Mouse (Mus musculus): ENCODE results near the gene Cdh24. TPM values are rescaled to one million over a fixed set of nuclear protein-coding genes. Genes with fewer than 3 reads are reported as not detected.

Gene Cdh24
- polyA plus RNA-seq, 1 experiment = 0.46 TPM

DNA sequence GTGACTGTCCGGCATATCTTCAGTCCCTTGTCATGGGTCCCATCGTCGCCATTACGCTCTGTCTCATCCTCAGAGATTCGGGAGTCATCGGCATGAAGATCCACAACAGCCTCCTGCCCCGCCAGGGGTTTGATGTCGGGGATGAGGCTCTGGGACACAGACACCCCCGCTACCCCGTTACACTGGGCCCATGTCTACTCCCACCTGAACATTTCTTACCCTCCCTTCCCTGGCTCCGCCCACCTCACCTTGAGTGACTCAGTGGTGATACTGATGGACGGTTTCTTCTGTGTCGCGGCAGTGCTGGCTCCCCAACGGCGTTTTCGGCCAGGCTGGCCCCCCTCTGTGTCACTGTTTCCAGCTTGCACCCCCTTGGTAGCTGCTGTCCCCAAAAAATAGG, 5.3 kb upstream of the Cdh24 start:
- Histone ChIP-seq H3K4me3 (replicated peaks) (no peak overlapping the region), H3K27me3 (ENCODE audit: control insufficient read depth) (peaks cover 1% of the 10 kb centered on the region), H3K36me3 (ENCODE audit: control insufficient read depth) (peaks cover 97% of the 10 kb centered on the region), H3K4me1 (ENCODE audit: control insufficient read depth) (peaks cover 16% of the 10 kb centered on the region), H3K9me3 (ENCODE audit: control insufficient read depth, low read length) (no peaks in the 10 kb centered on the region; the same call in 1 of the 2 replicates)
- no peak for TF ChIP-seq GATA1 (IDR thresholded peaks at IDR 0.05; ENCODE audit: low read length)
- no peak for TF ChIP-seq TAL1 (IDR thresholded peaks at IDR 0.05; ENCODE audit: low read length)

DNA sequence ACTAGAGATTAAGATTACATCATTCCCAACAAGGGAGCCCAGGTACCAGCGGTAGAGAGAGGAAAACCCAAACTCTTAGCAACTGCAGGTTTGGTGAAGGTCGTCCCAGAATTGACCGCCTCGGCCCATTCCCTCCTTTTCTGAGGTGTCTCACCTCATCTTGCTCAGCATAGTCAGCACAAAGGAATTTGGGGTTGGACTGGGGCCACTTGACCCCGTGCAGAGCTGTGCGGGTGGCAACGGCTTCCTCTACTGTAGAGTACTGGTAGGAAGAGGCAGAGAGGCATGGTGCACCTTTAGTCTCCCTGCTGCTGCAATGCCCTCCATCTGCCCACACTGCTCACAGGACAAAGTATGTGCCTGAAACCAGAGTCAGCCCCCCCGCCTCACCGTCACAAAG, 3.1 kb upstream of the Cdh24 start:
- H3K4me1 ChIP-seq (ENCODE audit: control insufficient read depth) = peaks cover 20% of the 10 kb centered on the region
- H3K27me3 ChIP-seq (ENCODE audit: control insufficient read depth) = peaks cover 23% of the 10 kb centered on the region
- TF ChIP-seq GATA1 (IDR thresholded peaks at IDR 0.05; ENCODE audit: low read length) = no peak
- no peak for TF ChIP-seq TAL1 (IDR thresholded peaks at IDR 0.05; ENCODE audit: low read length)
- H3K4me3 ChIP-seq (replicated peaks) = no peak overlapping the region
- no peaks in the 10 kb centered on the region; the same call in 1 of the 2 replicates for H3K9me3 ChIP-seq (ENCODE audit: control insufficient read depth, low read length)
- H3K36me3 ChIP-seq (ENCODE audit: control insufficient read depth) = peaks cover 75% of the 10 kb centered on the region

DNA sequence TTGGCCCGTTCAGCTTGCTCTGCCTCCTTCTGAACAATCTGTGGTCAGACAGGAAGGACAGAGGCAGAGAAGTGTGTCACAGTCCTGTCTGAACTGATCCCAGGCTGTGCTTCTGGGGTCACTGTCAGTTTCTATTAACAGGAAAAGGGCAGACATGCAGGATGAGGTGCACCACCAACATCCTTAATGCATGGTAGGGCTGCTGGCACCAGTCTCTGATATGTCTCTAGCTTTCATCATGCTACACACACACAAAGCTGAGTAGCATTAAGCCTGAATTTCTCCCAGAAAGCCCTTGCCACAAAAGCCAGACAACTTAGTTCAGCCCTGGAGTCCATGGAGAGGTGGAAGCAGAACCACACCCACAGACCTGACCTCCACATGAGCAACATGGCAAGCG, 1.8 kb upstream of the Cdh24 start:
- TF ChIP-seq TAL1 (IDR thresholded peaks at IDR 0.05; ENCODE audit: low read length) (no peak), GATA1 (IDR thresholded peaks at IDR 0.05; ENCODE audit: low read length) (no peak)
- Histone ChIP-seq H3K27me3 (ENCODE audit: control insufficient read depth) (peaks cover 27% of the 10 kb centered on the region), H3K4me1 (ENCODE audit: control insufficient read depth) (peaks cover 15% of the 10 kb centered on the region), H3K9me3 (ENCODE audit: control insufficient read depth, low read length) (no peaks in the 10 kb centered on the region; the same call in 1 of the 2 replicates), H3K4me3 (replicated peaks) (no peak overlapping the region), H3K36me3 (ENCODE audit: control insufficient read depth) (peaks cover 64% of the 10 kb centered on the region)

DNA sequence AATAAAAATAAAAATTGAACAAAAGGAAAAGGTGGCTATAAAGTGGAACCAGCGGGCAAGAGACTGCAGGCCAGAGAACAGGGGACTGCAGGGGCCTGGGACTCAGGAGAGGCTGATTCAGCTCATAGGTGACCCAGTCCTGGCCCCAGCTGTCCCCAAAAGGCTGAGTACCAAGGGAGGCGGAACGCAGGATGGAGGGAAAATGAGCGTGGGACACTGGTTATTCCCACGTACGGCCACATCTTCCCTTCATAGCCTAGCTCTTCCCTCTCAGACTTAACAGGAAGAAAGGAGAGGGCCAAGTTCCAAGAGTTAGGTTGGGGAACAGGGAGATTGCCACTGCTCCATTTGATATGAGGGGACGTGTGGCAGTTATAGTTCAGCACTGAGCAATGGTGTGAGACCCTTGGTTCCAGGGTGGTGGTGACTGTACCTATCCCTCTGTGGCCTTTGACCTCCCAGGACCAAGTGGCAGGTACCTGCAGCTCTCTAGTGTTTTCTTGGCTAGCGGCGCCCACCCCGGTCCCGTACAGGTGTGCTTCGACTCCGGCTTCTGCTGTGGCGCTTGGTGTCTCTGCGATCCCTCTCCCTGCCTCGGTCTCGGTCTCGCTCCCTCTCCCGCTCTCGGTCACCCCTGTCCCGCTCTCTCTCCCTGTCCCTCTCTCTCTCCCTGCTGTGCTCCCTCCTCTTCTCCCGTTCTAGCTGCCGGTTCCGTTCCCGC, 1.2 kb upstream of the Cdh24 start:
- TF ChIP-seq GATA1 (IDR thresholded peaks at IDR 0.05; ENCODE audit: low read length) (no peak), TAL1 (IDR thresholded peaks at IDR 0.05; ENCODE audit: low read length) (no peak)
- Histone ChIP-seq H3K4me1 (ENCODE audit: control insufficient read depth) (peaks cover 15% of the 10 kb centered on the region), H3K36me3 (ENCODE audit: control insufficient read depth) (peaks cover 60% of the 10 kb centered on the region), H3K4me3 (replicated peaks) (no peak overlapping the region), H3K27me3 (ENCODE audit: control insufficient read depth) (peaks cover 27% of the 10 kb centered on the region), H3K9me3 (ENCODE audit: control insufficient read depth, low read length) (no peaks in the 10 kb centered on the region; the same call in 1 of the 2 replicates)

DNA sequence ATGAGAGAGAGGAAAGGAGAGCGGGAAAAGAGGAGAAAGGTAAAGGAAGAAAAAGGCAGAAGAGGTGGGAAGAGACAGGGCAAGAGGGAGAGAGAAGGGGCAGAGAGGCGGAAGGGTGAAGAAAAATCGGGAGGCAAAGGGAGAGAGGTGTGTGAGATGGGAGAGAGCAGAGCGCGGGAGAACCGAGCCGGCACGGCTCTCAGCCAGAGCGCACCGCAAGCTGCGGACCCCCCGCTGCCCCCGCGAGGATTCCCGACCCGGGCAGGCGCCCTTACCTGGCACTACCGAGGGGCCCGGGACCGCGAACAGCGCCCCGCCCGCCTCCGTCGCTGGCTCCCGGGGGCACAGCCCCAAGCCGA, 239 bp downstream of the Cdh24 start, which contains the start of gene Gm17606:
TSS of gene Gm17606 (plus strand) at position 7 of the 359 bp plus-strand sequence.
- Histone ChIP-seq H3K9me3 (ENCODE audit: control insufficient read depth, low read length) (no peaks in the 10 kb centered on the region; the same call in 1 of the 2 replicates), H3K27me3 (ENCODE audit: control insufficient read depth) (peaks cover 27% of the 10 kb centered on the region), H3K36me3 (ENCODE audit: control insufficient read depth) (peaks cover 54% of the 10 kb centered on the region), H3K4me3 (replicated peaks) (peak within 1 kb of the TSS; percentile 75), H3K4me1 (ENCODE audit: control insufficient read depth) (peaks cover 15% of the 10 kb centered on the region)
- TF ChIP-seq GATA1 (IDR thresholded peaks at IDR 0.05; ENCODE audit: low read length) = no peak

DNA sequence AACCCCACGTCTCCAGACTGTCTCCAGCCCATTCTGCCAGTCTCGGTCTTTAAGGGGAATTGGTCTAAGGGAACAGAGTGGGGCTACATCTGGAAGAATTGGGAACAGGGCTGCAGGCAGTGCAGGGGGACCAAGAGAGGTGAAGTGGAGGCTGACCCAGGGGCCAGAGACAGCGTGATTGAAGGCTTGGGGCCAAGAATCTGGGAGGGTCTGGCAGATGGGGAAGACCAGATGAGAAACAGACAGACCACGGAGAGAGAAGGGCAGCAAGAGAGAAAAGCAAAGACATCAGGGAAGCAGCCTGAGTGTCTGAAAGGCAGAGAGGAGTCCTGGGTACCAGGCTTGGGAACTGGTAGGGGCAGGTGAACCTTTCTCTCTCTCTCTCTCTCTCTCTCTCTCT, 1.0 kb downstream of the Cdh24 start:
- Histone ChIP-seq H3K9me3 (ENCODE audit: control insufficient read depth, low read length) (no peaks in the 10 kb centered on the region; the same call in 1 of the 2 replicates), H3K4me3 (replicated peaks) (no peak overlapping the region), H3K4me1 (ENCODE audit: control insufficient read depth) (peaks cover 15% of the 10 kb centered on the region), H3K36me3 (ENCODE audit: control insufficient read depth) (peaks cover 46% of the 10 kb centered on the region), H3K27me3 (ENCODE audit: control insufficient read depth) (peaks cover 27% of the 10 kb centered on the region)
- TF ChIP-seq GATA1 (IDR thresholded peaks at IDR 0.05; ENCODE audit: low read length) (no peak), TAL1 (IDR thresholded peaks at IDR 0.05; ENCODE audit: low read length) (no peak)

DNA sequence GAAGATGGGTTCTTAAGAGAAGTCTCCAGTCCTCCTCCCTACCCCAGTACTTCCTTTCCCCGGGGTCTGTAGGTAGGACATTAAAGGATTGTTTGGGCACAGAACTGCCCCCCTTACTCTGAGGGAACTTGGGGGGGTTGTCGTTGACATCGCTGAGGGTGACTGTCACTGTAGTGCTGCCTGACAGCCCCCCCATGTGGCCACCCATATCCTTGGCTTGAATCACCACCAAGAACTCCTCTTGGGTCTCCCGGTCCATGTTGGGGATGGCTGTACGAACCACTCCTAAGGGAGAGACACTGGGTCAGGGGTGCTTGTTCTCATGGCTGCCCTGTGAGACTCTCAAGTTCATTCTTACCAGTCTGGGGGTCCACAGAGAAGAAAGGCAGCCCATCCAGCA, 3.0 kb downstream of the Cdh24 start:
- Histone ChIP-seq H3K4me3 (replicated peaks) (no peak overlapping the region), H3K9me3 (ENCODE audit: control insufficient read depth, low read length) (no peaks in the 10 kb centered on the region), H3K36me3 (ENCODE audit: control insufficient read depth) (peaks cover 32% of the 10 kb centered on the region), H3K27me3 (ENCODE audit: control insufficient read depth) (peaks cover 27% of the 10 kb centered on the region), H3K4me1 (ENCODE audit: control insufficient read depth) (peaks cover 15% of the 10 kb centered on the region)
- TF ChIP-seq TAL1 (IDR thresholded peaks at IDR 0.05; ENCODE audit: low read length) (no peak), GATA1 (IDR thresholded peaks at IDR 0.05; ENCODE audit: low read length) (no peak)

DNA sequence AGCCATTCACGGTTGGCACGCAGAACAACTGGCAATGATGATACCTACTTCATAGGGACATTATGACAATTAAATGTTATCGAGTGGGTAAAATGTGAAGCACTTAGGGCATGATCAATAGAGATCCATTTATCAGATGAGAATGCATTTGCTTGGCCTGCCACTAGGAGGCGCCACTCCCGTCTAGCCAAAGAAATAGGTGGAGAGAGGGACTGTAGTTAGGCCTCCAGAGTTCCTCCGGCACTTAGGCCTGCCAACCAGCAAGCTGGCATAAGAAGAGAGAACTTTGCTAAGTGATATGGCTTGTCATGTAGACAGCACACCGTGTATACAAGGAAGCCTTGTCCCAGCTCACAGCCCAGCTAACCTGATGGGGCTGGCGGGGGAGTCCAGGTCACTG, 4.2 kb downstream of the Cdh24 start:
- Histone ChIP-seq H3K9me3 (ENCODE audit: control insufficient read depth, low read length) (no peaks in the 10 kb centered on the region), H3K4me1 (ENCODE audit: control insufficient read depth) (peaks cover 15% of the 10 kb centered on the region), H3K27me3 (ENCODE audit: control insufficient read depth) (peaks cover 27% of the 10 kb centered on the region), H3K36me3 (ENCODE audit: control insufficient read depth) (peaks cover 29% of the 10 kb centered on the region), H3K4me3 (replicated peaks) (no peak overlapping the region)
- TF ChIP-seq TAL1 (IDR thresholded peaks at IDR 0.05; ENCODE audit: low read length) (no peak), GATA1 (IDR thresholded peaks at IDR 0.05; ENCODE audit: low read length) (peak; percentile 35; the same call in 1 of the 2 replicates)

DNA sequence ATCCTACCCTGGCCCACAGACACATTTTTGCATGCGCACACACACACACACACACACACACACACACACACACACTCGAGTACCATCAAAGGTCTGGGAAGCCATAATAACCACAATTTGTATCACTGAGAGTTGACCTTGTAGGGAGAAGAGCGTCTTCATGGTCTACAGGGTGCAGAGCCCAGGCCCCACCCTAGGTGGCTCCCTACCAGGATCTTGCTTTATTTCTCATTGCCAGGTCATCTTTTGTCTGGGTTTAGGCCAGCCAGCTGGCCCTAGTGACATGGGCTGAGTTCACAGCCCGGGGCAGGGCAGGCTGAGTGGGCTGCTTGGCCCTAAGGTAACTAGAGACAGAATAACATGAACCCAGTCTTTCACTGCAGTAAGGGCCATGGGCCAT, 7.0 kb downstream of the Cdh24 start:
- Histone ChIP-seq H3K4me3 (replicated peaks) (no peak overlapping the region), H3K36me3 (ENCODE audit: control insufficient read depth) (peaks cover 32% of the 10 kb centered on the region), H3K27me3 (ENCODE audit: control insufficient read depth) (peaks cover 3% of the 10 kb centered on the region)

More for the DNA sequence above, 7.0 kb downstream of the Cdh24 start:
- TF ChIP-seq GATA1 (IDR thresholded peaks at IDR 0.05; ENCODE audit: low read length) (no peak), TAL1 (IDR thresholded peaks at IDR 0.05; ENCODE audit: low read length) (no peak)
- no peaks in the 10 kb centered on the region for H3K9me3 ChIP-seq (ENCODE audit: control insufficient read depth, low read length)
- H3K4me1 ChIP-seq (ENCODE audit: control insufficient read depth) = peaks cover 12% of the 10 kb centered on the region
